Mouse (Mus musculus) cerebellum, adult 2 months (tissue): ENCODE data around the gene Alox12.

Experiments
- CTCF ChIP-seq: fragments of 200-500 bp; IDR thresholded peaks from 2 replicates; pipeline ENCODE4 v1.5.1; 2011; ENCODE audit warnings: low read depth, mild to moderate bottlenecking, control low read depth, low read length, moderate library complexity, borderline replicate concordance; ENCODE audit not compliant: insufficient read depth
- POLR2A ChIP-seq: fragments of 200-500 bp; IDR thresholded peaks from 2 replicates; pipeline ENCODE4 v1.6.1; 2011; ENCODE audit warnings: low read length, control low read depth, borderline replicate concordance; ENCODE audit not compliant: insufficient read depth

DNA sequence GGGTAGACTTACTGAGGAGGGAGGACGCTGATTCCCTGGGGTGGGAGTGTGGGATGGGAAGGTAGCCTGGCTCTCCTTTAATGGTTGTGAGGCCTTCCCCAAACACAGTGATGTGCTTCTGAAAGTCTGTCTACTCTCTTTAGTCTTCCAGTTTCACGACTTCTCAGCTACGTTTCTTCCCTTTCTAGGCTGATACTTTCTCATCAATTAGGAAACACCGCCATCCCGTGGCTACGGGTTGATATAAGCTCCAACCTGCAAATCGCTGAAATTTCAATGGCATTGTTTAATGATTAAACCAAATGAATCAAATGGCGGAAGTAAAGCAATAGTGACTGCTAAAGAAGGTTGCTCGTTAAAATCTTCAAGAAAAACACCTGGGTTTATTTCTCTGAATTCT lies 42.3 kb downstream of the Alox12 start:
- peak; percentile 67; the same call in 1 of the 2 replicates for TF ChIP-seq CTCF
- TF ChIP-seq POLR2A: no peak
